Mouse (Mus musculus) layer of hippocampus, adult 8-10 months (tissue): ENCODE measurements at regions not wholly inside any gene's neighbourhood (a gene's known extent, or its start where the extent isn't known, plus 50 kb on each side); places are given as distances from the start of the nearest gene placed in this dataset.

Source experiments
- DNase-seq, 2 experiments: peaks; one replicate each; pipeline ENCODE4 v3.0.0; 2022; ENCODE audit warnings: low spot score in 2 of 2

DNA sequence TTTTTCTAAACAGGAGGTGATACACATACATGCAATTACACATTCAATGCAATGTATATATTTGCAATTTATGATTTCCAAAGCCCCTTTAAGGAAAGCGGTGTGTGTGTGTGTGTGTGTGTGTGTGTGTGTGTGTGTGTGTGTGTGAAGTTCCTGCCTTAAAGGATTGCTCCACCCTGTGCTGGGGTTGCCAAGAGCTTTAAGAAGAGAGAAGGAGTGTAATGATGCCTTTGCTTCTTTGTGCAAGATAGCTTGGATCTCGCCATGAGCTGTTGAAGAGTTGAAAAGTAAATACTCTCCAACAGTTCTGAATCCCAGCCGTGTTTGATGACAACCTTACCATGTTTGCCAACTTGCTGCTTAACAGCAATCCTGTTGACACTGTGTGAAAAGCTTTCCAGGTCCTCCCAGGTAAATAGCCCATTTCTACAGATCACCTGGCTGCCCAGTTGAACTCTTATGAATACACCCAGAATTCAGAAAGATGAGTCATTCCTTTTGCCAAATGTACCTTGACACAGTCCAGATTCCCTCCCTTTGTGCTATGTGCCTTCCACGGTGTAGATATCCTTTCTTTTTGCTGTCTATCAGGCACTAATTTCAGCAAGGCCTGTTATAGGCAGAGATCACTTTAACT is 216.3 kb downstream of the Ikzf2 start:
- no peak for DNase-seq

GRCm38 (mm10) chr1:69469158-69469901 is 217.7 kb downstream of the Ikzf2 start:
- no peak for DNase-seq

- no peak for DNase-seq
Observed at GRCm38 (mm10) chr1:69466534-69467275, 220.3 kb downstream of the Ikzf2 start.

DNA sequence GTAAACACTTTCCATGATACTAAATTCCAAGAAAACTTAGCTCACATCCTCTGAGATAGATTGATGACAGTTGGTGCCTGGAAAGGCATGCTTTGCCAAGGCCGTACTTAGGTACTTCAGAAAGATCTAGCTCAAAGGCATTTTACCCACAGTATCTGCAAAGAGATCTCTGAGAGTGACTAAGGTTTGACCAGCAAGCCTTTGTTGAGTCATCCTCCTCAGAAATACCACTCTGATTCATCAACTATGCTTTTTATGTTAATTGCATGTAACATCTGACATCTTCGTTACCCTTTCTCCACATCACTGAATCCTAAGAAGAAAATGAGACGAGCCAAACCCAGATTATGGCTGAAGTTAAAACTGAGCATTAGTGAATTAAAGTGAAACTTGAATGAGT is 225.9 kb downstream of the Ikzf2 start:
- no peak for DNase-seq

GRCm38 (mm10) chr1:69459899-69460298 is 227.1 kb downstream of the Ikzf2 start:
- no peak for DNase-seq

DNA sequence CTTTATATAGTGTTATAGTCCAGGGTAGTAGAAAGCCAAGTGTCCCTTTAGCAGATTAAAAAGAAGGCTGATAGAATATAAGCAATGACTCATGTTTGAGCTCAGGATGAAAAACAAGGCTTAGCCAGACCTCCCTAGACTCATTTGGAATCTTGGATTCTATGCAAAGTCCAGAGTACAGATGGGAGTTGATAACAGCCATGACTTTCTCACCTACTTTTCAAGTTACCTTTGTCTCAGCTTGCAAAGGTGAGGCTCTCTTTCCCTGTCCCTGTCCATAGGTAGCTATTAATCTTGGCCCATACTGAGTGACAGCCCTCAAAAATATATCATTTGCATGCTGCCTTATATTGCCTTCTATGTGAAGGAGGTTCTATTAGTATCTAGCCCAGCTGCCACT is 229.6 kb downstream of the Ikzf2 start:
- DNase-seq, result no peak

GRCm38 (mm10) chr1:69453991-69454390 is 233.1 kb downstream of the Ikzf2 start:
- DNase-seq, result no peak

GRCm38 (mm10) chr1:69452910-69453309 is 234.1 kb downstream of the Ikzf2 start:
- no peak for DNase-seq

GRCm38 (mm10) chr1:69450455-69450854 is 236.6 kb downstream of the Ikzf2 start:
- DNase-seq, result no peak

GRCm38 (mm10) chr1:69447276-69447675 is 239.8 kb downstream of the Ikzf2 start:
- no peak for DNase-seq

DNA sequence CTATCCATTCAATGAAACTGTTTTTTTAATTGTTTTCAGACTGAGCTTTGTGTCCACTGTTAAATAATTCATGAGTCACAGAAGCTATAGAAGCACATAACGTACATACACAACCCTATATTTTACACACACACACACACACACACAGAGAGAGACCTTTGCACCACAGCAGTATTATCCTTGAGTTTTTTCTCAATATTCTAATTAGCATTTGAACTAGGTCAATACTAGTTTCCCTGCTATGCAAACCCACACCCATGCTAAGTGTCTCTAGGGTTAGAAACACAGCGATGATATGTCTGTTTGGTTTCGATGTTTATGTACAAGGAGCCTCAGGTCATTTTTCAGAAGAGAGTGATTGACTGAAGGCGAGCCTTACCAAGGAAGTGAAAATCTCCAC is 242.3 kb downstream of the Ikzf2 start:
- no peak for DNase-seq

- no peak for DNase-seq
Observed at GRCm38 (mm10) chr1:69443466-69443865, 243.6 kb downstream of the Ikzf2 start.

GRCm38 (mm10) chr1:69440564-69441334 is 246.3 kb downstream of the Ikzf2 start:
- peak; percentile 23 to 64 for DNase-seq

DNA sequence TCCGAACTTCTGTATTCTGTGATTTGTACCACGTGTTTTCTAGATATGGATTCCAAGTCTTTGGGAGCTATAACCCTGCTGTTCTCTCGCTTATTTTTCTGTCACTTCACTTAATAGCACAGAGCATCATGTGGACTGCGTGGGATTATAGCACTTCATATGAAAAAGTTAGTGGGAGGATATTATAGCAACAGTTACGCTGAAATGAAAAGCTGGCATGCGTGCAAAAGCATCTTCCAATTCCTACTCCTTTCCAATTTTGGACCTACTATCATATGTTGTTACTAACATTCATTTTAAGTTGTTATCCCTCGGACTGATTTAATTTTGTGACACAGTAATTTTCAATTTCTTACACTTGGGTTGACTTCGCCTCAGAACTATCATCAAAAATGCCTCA is 250.0 kb downstream of the Ikzf2 start:
- peak; percentile 68 to 70 for DNase-seq

- DNase-seq, result no peak
Observed at GRCm38 (mm10) chr1:69433655-69434357, 253.2 kb downstream of the Ikzf2 start.

- DNase-seq, result no peak
Observed at GRCm38 (mm10) chr1:69430683-69431407, 256.2 kb downstream of the Ikzf2 start.

DNA sequence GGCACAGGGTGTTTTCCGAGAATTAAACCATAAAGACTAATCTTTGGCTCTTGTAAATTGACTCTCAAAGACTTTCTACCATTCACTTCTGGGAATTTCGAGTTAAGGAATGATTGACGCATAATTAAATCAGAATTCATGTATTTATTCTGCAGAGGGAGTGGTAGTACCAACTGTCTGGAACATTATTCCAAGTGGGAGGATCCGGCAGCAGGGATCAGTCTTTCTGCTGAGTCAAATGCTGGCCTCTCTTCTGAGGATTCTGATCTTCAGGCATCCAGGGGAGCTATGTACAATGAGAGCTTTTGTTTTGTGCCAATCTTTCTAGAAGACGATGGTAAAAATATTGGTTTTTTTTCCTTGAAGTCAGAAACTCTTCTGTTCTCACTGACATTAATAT is 257.4 kb downstream of the Ikzf2 start:
- DNase-seq, result no peak

DNA sequence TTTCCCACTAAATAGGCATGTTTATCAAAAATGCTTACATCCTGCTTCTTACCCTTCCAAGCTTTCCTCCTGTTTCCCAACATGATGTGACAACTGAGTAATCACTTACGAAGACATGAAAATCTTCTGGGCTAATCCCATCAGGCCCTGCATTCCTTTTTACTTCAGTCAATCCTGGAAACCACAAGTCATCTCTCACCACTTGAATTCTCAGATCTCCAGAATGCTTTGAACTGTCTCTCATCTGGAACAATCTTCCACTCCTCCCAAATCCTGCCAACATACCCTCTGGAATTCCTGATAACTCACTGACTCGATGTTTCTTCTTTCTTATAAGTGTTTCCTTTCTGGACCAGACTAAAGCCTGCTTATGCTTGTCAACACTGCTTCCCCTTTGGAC is 289.4 kb downstream of the Ikzf2 start:
- DNase-seq, result no peak

GRCm38 (mm10) chr1:69382374-69382773 is 274.5 kb upstream of the Erbb4 start:
- no peak for DNase-seq

DNA sequence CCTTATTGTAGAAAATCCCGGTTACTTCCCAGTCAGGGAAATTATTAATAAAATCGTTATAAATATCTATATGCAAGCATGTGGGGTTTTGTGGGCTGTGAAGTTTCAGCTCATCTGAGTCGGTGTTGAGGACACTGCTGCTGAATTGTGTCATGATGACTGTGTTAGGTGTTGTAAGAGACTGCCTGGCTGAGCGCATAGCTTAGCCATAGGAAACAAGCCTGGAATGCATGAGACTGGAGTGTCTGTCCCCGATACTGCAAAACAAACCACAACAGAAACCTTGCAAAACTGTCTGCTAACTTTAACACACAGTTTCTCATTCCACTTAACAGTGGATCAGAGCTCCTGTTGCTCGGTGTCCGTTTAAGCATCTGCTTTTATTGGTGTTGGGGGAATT is 271.9 kb upstream of the Erbb4 start:
- DNase-seq, result no peak
